Mouse (Mus musculus) liver, embryonic 14.5 days (tissue): ENCODE measurements around the gene Foxf1.

Experiments used
- CTCF ChIP-seq: IDR thresholded peaks from 2 replicates; pipeline ENCODE4 v1.5.1; 2016; ENCODE audit warnings: antibody characterized with exemption, low read depth, control low read depth
- EP300 ChIP-seq: IDR thresholded peaks from 2 replicates; pipeline ENCODE4 v1.6.1; 2016; ENCODE audit warnings: antibody characterized with exemption, low read depth

GRCm38 (mm10) chr8:121092141-121092540, 8.0 kb downstream of the Foxf1 start:
- no peak for TF ChIP-seq CTCF
- no peak for TF ChIP-seq EP300
